Mouse (Mus musculus): ENCODE measurements at regions not wholly inside any gene's neighbourhood (a gene's known extent, or its start where the extent isn't known, plus 50 kb on each side); places are given as distances from the start of the nearest gene placed in this dataset.

DNA sequence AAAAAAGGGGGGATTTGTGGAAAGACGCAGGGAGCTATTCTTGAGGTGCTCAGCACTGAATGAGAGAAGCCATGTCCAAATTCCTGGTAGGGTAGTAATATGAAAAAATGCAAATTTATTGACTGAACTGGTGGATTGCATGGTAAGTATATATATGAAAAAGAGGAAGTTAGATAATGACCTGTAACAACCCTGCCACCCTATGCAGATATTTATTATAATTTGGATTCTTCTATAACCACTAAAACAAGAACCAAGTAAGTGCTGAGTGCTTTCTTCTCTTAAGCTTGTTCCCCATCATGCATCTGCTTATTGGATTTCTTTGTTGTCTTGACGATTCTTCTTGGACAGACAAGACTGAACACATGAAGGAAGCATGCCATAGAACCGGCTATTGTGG, 86.7 kb upstream of the Arhgap21 start:
- Histone ChIP-seq H3K9me3 (ENCODE audit: control insufficient read depth, insufficient read depth, low read depth, low read length) (no peaks in the 10 kb centered on the region), H3K36me3 (ENCODE audit: control insufficient read depth, insufficient read depth, low read length, poor library complexity, severe bottlenecking) (no peaks in the 10 kb centered on the region), H3K4me3 (ENCODE audit: insufficient read depth in 1 of 2, low read depth in 1 of 2, low read length in 2 of 2, poor library complexity in 1 of 2, severe bottlenecking in 1 of 2) (no peak overlapping the region), H3K4me1 (ENCODE audit: control insufficient read depth in 2 of 2, insufficient read depth in 2 of 2, low read length in 2 of 2, poor library complexity in 1 of 2) (no peaks in the 10 kb centered on the region), H3K9ac (ENCODE audit: insufficient read depth, low read depth, low read length, poor library complexity, severe bottlenecking) (no peak overlapping the region), H3K27ac (ENCODE audit: insufficient read depth, low read depth, low read length, poor library complexity, severe bottlenecking) (no peak overlapping the region)
- no peak for DNase-seq (ENCODE audit: low read depth, low spot score)
- in situ Hi-C loops (cut with MboI; ENCODE audit: low sequenced_read_pairs in 2 of 2, unreplicated experiment in 2 of 2) = no loop called here
- TF ChIP-seq CHD2 (IDR thresholded peaks at IDR 0.05; ENCODE audit: low read depth, low read length) (no peak), ZC3H11A (IDR thresholded peaks at IDR 0.05; ENCODE audit: borderline replicate concordance, low read depth, low read length) (no peak), MAFK (IDR thresholded peaks at IDR 0.05; ENCODE audit: insufficient read depth, low read depth, low read length) (no peak), ZNF384 (IDR thresholded peaks at IDR 0.05; ENCODE audit: low read depth, low read length) (no peak), HCFC1 (IDR thresholded peaks at IDR 0.05; ENCODE audit: borderline replicate concordance, insufficient read depth, low read length) (no peak)

DNA sequence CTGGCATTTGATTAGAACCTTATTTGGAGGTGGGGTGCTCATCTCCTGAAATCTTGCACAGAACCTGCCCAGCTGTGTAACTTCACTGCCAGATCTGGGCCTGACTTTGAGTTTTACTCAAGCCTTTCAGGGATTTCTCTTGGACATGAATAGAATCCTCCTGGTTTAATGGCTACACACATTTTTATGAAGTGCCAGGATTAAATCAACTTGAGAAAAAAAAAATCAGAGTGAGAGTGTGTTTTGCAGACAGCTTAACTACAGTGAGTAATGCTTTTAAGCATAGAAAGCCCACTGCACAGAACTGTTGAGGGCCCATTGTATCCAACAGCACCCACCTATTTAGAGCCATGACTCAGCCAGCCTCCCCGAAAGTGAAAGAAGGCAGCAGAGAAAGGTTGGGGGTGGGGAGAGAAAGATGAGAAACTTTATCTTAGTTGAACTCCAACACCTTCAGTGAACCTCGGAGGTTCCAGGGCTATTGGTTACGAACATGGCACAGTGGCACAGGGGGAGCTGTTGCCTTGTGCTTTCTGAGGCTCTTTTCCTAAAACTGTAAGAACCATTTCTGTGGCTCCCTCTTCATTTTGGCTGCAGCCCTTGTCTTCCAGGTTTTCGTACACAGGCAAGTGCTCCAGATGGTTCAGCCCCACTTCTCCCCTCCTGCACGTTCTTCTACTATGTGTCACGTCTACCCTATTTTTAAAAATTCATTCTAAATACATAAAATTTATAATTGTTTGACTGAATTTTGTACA, 85.8 kb upstream of the Arhgap21 start:
- no peak overlapping the region for H3K27ac ChIP-seq (ENCODE audit: insufficient read depth, low read depth, low read length, poor library complexity, severe bottlenecking)
- H3K36me3 ChIP-seq (ENCODE audit: control insufficient read depth, insufficient read depth, low read length, poor library complexity, severe bottlenecking) = no peaks in the 10 kb centered on the region
- H3K9me3 ChIP-seq (ENCODE audit: control insufficient read depth, insufficient read depth, low read depth, low read length) = no peaks in the 10 kb centered on the region
- no peaks in the 10 kb centered on the region for H3K4me1 ChIP-seq (ENCODE audit: control insufficient read depth in 2 of 2, insufficient read depth in 2 of 2, low read length in 2 of 2, poor library complexity in 1 of 2)
- no peak overlapping the region for H3K9ac ChIP-seq (ENCODE audit: insufficient read depth, low read depth, low read length, poor library complexity, severe bottlenecking)
- in situ Hi-C loops (cut with MboI; ENCODE audit: low sequenced_read_pairs in 2 of 2, unreplicated experiment in 2 of 2) = no loop called here
- H3K4me3 ChIP-seq (ENCODE audit: insufficient read depth in 1 of 2, low read depth in 1 of 2, low read length in 2 of 2, poor library complexity in 1 of 2, severe bottlenecking in 1 of 2) = no peak overlapping the region
- no peak for TF ChIP-seq CHD2 (IDR thresholded peaks at IDR 0.05; ENCODE audit: low read depth, low read length)
- TF ChIP-seq ZC3H11A (IDR thresholded peaks at IDR 0.05; ENCODE audit: borderline replicate concordance, low read depth, low read length) = no peak
- TF ChIP-seq HCFC1 (IDR thresholded peaks at IDR 0.05; ENCODE audit: borderline replicate concordance, insufficient read depth, low read length) = no peak
- no peak for TF ChIP-seq ZNF384 (IDR thresholded peaks at IDR 0.05; ENCODE audit: low read depth, low read length)
- no peak for TF ChIP-seq MAFK (IDR thresholded peaks at IDR 0.05; ENCODE audit: insufficient read depth, low read depth, low read length)
- DNase-seq (ENCODE audit: low read depth, low spot score) = no peak

DNA sequence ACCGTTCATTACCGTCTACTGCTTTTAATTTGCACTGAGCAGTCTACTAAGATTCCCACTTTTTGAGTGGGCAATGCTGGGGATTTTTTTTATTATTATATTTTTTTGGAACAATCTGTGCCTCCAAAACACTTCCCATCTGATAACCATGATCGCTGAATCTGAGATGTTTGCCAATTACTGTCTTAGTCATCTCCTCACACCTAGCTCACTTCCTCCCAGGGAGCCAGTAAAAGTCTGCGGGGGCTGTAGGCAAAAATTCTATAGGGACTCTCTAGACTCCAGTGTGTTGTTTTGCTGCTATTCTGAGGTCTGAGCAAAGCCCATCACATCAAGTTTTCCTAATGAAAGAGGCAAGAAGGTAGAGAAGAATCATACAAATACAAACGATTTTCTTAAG, 84.9 kb upstream of the Arhgap21 start:
- in situ Hi-C loops (cut with MboI; ENCODE audit: low sequenced_read_pairs in 2 of 2, unreplicated experiment in 2 of 2) = no loop called here
- Histone ChIP-seq H3K27ac (ENCODE audit: insufficient read depth, low read depth, low read length, poor library complexity, severe bottlenecking) (no peak overlapping the region), H3K9me3 (ENCODE audit: control insufficient read depth, insufficient read depth, low read depth, low read length) (no peaks in the 10 kb centered on the region), H3K4me3 (ENCODE audit: insufficient read depth in 1 of 2, low read depth in 1 of 2, low read length in 2 of 2, poor library complexity in 1 of 2, severe bottlenecking in 1 of 2) (no peak overlapping the region), H3K4me1 (ENCODE audit: control insufficient read depth in 2 of 2, insufficient read depth in 2 of 2, low read length in 2 of 2, poor library complexity in 1 of 2) (no peaks in the 10 kb centered on the region), H3K9ac (ENCODE audit: insufficient read depth, low read depth, low read length, poor library complexity, severe bottlenecking) (no peak overlapping the region), H3K36me3 (ENCODE audit: control insufficient read depth, insufficient read depth, low read length, poor library complexity, severe bottlenecking) (no peaks in the 10 kb centered on the region)
- no peak for TF ChIP-seq ZNF384 (IDR thresholded peaks at IDR 0.05; ENCODE audit: low read depth, low read length)
- DNase-seq (ENCODE audit: low read depth, low spot score) = no peak

DNA sequence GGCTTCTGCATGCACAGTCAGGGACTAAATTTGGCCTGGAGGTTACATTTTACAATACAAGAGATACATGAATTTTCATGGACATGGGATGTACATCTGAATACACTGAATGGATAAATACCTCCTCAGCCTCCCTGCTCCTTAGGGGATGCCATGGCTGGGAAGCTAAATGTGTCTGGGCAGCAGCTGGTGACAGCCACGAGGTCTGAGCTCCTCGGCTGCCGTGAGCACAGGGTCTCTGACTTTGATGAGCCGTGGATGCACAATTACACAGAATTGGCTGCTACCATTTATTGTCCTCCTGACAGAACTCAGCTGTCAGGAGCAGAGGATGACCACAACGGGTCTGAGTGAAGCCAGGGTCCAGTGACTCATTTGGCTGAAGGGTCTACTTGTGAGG, 80.3 kb upstream of the Arhgap21 start:
- DNase-seq (ENCODE audit: low read depth, low spot score) = no peak
- Histone ChIP-seq H3K27ac (ENCODE audit: insufficient read depth, low read depth, low read length, poor library complexity, severe bottlenecking) (no peak overlapping the region), H3K4me1 (ENCODE audit: control insufficient read depth in 2 of 2, insufficient read depth in 2 of 2, low read length in 2 of 2, poor library complexity in 1 of 2) (no peaks in the 10 kb centered on the region), H3K9me3 (ENCODE audit: control insufficient read depth, insufficient read depth, low read depth, low read length) (no peaks in the 10 kb centered on the region), H3K36me3 (ENCODE audit: control insufficient read depth, insufficient read depth, low read length, poor library complexity, severe bottlenecking) (no peaks in the 10 kb centered on the region), H3K4me3 (ENCODE audit: insufficient read depth in 1 of 2, low read depth in 1 of 2, low read length in 2 of 2, poor library complexity in 1 of 2, severe bottlenecking in 1 of 2) (no peak overlapping the region), H3K9ac (ENCODE audit: insufficient read depth, low read depth, low read length, poor library complexity, severe bottlenecking) (no peak overlapping the region)
- in situ Hi-C loops (cut with MboI; ENCODE audit: low sequenced_read_pairs in 2 of 2, unreplicated experiment in 2 of 2) = no loop called here
- TF ChIP-seq ZC3H11A (IDR thresholded peaks at IDR 0.05; ENCODE audit: borderline replicate concordance, low read depth, low read length) = no peak
- no peak for TF ChIP-seq ZNF384 (IDR thresholded peaks at IDR 0.05; ENCODE audit: low read depth, low read length)
- TF ChIP-seq CHD2 (IDR thresholded peaks at IDR 0.05; ENCODE audit: low read depth, low read length) = no peak
- no peak for TF ChIP-seq HCFC1 (IDR thresholded peaks at IDR 0.05; ENCODE audit: borderline replicate concordance, insufficient read depth, low read length)
- no peak for TF ChIP-seq MAFK (IDR thresholded peaks at IDR 0.05; ENCODE audit: insufficient read depth, low read depth, low read length)

DNA sequence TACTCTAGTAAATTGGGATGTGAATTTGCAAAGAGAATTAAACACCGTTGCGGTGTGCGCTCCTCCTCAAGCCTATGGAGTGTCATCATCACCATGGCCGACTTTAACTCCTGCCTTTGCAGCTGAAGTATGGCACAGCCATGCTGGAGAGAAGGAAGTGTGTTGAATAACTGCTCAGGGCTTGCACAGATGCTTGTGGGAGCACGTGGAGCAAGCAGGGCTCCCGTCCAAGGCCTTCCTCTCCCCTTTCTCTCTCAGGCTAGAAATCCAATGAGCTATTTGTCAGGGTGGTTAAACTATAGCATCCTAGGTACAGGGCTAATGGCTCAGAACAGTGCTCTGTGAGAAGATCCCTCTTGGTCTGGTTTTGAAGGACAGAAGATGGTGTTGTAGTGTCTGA, 79.5 kb upstream of the Arhgap21 start:
- no peak overlapping the region for H3K27ac ChIP-seq (ENCODE audit: insufficient read depth, low read depth, low read length, poor library complexity, severe bottlenecking)
- in situ Hi-C loops (cut with MboI; ENCODE audit: low sequenced_read_pairs in 2 of 2, unreplicated experiment in 2 of 2) = no loop called here
- TF ChIP-seq ZNF384 (IDR thresholded peaks at IDR 0.05; ENCODE audit: low read depth, low read length) (no peak), MAFK (IDR thresholded peaks at IDR 0.05; ENCODE audit: insufficient read depth, low read depth, low read length) (no peak), HCFC1 (IDR thresholded peaks at IDR 0.05; ENCODE audit: borderline replicate concordance, insufficient read depth, low read length) (no peak), CHD2 (IDR thresholded peaks at IDR 0.05; ENCODE audit: low read depth, low read length) (no peak), ZC3H11A (IDR thresholded peaks at IDR 0.05; ENCODE audit: borderline replicate concordance, low read depth, low read length) (no peak)

More for the DNA sequence above, 79.5 kb upstream of the Arhgap21 start:
- H3K4me1 ChIP-seq (ENCODE audit: control insufficient read depth in 2 of 2, insufficient read depth in 2 of 2, low read length in 2 of 2, poor library complexity in 1 of 2) = no peaks in the 10 kb centered on the region
- no peaks in the 10 kb centered on the region for H3K9me3 ChIP-seq (ENCODE audit: control insufficient read depth, insufficient read depth, low read depth, low read length)
- H3K36me3 ChIP-seq (ENCODE audit: control insufficient read depth, insufficient read depth, low read length, poor library complexity, severe bottlenecking) = no peaks in the 10 kb centered on the region
- DNase-seq (ENCODE audit: low read depth, low spot score) = no peak
- H3K9ac ChIP-seq (ENCODE audit: insufficient read depth, low read depth, low read length, poor library complexity, severe bottlenecking) = no peak overlapping the region
- H3K4me3 ChIP-seq (ENCODE audit: insufficient read depth in 1 of 2, low read depth in 1 of 2, low read length in 2 of 2, poor library complexity in 1 of 2, severe bottlenecking in 1 of 2) = no peak overlapping the region

All from ES-E14 (cell line).